Mouse (Mus musculus): ENCODE results near the gene Cd300lg. TPM values are rescaled to one million over a fixed set of nuclear protein-coding genes. Genes with fewer than 3 reads are reported as not detected.

Gene Cd300lg
- total RNA-seq, 2 experiments from 2014 or later: 50.1 to 62.2 TPM

DNA sequence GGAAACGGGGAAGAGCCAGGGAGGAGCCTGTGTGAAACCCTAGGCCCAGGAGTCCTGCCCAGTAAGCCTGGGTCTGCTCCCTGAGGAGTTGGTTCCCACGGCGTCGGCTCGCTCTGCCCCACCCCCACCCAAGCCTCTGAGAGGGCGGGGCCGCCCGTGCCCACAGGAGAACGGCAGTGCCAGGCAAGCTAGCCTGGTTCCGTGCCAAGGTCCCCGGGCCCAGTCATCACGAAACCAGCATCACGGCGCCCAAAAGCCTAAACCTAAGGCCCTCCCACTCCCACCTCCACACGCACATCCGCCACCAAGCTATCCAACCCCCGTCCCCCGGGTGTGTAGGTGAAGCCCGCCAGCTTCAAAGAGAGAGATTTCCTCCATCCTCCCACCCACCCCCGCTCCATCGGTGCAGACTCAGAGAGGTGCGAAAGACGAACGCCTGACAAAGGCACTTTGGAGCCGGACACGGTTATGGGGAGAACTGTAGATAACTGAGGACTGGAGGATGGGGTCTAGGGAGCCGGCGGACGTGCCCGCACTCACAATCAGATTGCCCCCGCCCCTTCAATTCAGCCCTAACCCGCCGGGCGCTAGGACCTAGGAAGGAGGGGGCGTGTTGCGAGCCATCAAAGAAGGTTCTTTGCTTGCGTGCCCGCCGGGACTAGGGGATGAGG, 45.9 kb downstream of the Cd300lg start:
- intact Hi-C loops (cut with DNase I): no loop called here
- DNase-seq (ENCODE audit: low spot score): peak; percentile 41

DNA sequence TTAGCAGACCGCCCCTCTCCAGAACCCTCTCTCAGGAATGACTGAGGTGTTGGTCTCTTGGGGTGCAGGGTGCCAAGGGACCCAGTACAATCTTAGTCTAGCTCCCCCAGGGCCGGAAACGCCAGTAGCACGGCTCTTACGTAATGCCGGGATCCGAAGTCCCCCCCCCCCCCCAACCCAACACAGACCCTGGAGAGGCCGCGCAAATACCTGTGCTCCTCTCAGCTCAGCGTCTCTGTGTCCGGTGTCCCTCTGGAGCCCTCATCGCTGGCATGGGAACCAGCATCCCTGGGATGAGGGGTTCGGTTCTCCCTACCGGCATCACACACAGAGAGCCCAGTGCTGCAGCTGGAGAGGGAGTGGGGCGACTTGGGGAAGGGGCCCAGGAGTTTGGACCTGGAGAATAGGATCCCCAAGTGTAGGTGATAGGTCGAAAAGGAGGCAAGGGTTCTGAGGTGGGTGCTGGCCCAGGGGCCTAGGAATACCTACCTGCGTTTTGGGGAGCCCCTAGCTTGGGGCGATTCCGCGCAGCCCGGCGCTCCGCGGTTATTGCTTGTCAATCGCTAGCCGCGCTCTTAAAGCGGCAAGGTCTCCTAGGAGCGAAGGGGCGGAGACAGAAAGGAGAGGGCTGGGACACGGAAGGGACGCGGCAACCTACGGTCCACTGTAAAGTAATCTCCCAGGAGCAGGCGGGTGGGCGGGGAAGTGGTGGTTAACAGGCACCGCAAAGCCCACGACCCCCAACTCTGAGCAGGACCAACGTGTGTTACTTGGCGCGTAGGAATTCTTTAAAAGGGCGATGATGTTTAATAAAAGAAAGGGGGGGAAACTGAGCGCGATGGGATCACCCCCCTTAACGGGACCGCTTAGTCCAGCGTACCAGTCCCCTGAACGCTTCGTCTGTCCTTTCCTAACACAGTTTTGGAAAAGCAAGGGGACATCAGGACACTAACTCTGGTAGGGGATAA, 46.9 kb downstream of the Cd300lg start, which contains the start of gene Mpp2:
TSS of gene Mpp2 (minus strand) at position 585 of the 968 bp plus-strand sequence.
- intact Hi-C loops (cut with DNase I): loop anchor here (2.0 kb wide), 1 partner anchor 27 kb away; no protein-coding TSS in a partner anchor

DNA sequence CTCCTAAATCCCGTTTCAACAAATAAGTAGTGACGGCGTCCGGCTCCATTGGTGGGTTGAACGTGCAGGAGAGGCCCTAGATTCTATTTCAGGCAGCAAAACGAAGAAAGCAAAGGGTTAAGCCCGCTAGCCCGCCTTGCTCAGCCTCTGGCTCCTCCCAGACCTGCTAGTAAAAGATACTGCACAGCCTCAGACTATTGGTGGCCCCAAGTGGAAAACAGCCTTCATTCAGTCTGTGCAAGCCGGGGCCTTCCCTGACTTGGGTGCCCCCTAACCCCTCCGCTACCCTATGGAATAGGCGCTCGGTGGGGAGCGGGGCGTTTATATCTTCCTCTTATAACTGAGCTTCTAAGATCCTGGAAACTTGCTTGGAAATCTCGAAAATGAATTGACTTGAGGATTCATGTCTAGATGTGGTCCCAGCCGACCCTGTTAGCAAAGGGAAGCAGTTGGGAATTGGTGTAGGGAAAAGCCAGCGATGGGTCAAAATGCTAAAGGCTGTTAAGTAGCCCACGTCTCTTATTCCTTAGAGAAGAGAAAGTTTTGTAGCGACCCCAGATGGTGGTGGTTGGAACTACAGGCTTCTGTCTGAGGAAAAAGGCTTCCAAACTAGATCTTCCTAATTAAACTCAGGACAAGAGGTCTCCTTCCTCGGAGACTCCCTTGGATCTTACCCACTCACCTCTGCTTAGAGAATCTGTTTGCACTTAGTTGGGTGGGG, 47.9 kb downstream of the Cd300lg start:
- no peak for DNase-seq (ENCODE audit: low spot score)
- intact Hi-C loops (cut with DNase I): loop anchor here (2.0 kb wide), 1 partner anchor 28 kb away; no protein-coding TSS in a partner anchor

More for the DNA sequence above, 46.9 kb downstream of the Cd300lg start, which contains the start of gene Mpp2:
- DNase-seq (ENCODE audit: low spot score): peak; percentile 39

DNA sequence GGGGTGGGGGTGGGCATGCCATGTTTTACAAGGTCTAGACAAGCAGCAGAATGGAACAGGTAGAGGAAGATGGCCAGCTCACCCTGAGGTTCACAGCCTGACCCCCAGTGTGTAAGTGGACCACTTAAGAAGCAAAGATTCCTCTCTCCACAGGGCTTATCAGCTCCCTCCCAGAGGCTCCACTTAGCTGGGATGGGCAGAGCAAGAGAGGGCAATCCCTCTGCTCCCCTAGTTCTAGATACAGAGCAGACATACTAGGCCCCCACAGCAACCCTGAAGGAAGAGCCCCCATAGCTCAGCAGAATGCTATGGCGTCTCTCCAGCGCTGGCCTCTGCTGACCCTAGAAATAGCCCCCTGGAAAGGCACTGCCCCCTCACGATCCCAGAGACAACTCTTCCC, 54.4 kb downstream of the Cd300lg start:
- intact Hi-C loops (cut with DNase I): no loop called here
- no peak for DNase-seq (ENCODE audit: low spot score)

DNA sequence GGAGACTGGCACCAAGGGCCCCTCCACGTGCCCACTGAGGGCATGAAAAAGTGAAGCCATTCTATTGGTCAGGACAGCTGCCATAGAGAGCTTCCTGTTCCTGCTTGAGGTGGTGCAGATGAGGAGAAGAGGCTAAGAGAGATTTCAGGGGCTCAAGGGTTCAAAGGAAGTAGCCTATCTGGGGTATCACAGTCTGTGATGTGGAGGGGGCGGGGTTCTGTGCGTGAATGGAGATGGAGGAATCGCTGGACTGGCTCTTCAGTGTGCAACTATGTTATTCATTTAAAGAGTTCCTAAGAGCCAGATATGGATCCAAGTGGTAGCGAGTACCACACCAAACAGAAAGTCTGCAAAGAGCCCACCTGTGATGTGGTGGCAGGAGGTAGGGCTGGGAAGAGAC, 55.1 kb downstream of the Cd300lg start:
- intact Hi-C loops (cut with DNase I): no loop called here
- DNase-seq (ENCODE audit: low spot score): no peak

DNA sequence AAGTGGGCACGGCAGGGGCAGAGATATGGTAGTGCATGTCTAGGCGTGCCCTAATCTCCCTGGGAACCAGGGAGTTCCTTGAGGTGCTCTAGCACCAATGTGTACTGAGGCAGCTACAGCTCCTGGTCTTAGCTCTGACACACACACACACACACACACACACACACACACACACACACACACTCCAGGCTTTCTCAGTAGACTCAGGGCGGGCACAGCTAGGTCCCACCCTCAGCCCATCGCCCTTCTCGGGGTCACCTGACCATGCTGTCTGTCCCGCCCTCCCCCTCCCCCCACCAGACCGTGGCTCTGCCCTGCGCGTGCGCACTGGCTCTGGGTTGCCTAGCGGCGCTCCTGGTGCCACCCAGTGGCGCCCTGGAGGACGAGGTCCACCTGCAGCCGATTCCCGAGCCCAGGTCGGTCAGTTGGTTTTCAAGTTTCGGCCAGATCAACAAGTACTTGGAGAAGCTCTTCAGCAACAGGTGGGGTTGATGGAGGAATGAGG, 55.6 kb downstream of the Cd300lg start:
- no peak for DNase-seq (ENCODE audit: low spot score)
- intact Hi-C loops (cut with DNase I): no loop called here

DNA sequence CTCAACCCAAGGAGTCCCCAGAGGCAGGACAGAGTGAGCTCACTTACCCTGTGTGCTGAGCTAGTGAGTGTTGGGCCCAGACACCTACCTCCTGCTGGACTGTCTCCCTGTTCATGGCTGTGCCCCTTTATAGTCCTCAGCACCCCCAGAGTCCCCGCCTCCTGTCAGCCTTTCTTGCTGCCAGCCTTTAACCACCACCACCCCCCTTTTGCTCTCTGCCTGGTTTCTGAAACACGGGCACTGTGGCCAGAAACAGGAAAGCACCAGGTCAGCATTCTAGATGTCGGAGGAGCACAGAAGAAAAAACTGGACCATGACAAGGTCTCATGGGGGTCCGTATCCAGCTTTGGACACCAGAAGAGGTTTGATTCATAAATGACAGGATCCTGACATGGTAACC, 59.9 kb downstream of the Cd300lg start, which contains the start of gene Ppy:
TSS of gene Ppy (minus strand) at position 101 of the 400 bp plus-strand sequence.
- intact Hi-C loops (cut with DNase I): loop anchor here (5.0 kb wide), 1 partner anchor 39 kb away; no protein-coding TSS in a partner anchor
- no peak for DNase-seq (ENCODE audit: low spot score)

DNA sequence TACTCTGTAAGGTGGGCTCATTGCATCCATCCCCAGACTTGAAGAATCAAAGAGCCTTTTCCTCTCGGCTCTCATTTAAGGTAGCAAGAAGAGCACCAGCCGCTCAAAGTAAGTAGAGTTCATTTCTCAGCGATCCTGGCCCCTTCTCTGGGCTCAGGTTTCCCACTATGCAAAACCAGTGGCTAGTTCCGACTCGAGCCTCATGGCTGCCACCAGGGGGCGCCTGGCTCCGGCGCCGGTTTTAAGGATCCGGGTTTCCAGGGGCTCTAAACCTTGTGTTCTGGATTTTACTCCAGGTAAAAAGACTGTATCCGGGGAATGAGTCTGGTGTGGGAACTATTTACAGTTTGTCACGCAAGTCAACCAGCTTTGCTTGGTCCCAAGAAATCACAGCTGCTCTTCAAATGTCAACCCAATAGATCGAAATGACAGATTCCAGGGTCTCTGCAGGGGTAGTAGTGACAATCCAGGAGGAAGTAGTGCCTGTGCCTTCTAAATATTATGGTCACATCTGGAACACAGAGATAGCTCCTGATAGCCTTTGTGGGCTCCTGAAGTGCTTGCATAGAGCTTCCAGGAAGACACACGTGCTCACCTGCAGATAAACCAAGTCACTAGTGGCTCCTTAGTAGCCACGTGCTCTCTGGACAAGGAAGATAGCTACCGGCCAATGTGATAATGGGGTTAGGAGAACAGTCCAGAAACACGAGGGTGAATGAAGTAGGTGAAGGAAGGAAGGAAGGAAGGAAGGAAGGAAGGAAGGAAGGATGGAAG, 61.4 kb downstream of the Cd300lg start:
- no peak for DNase-seq (ENCODE audit: low spot score)
- intact Hi-C loops (cut with DNase I): loop anchor here (1.0 to 5.0 kb wide), 3 partner anchors 36 to 165 kb away; no protein-coding TSS in a partner anchor

Other genes with a start within 250 kb of the Cd300lg start
- gene Meox1, start 147.1 kb upstream of the Cd300lg start, total RNA-seq (2021): 1 to 10 TPM; 7.8 to 9.9 TPM
- gene Sost, start 74.5 kb upstream of the Cd300lg start, total RNA-seq (2021): 1 to 10 TPM; 1.5 to 1.6 TPM
- not detected for gene Cfap97d1, start 57.2 kb upstream of the Cd300lg start, total RNA-seq (2021)
- 100 to 1,000 TPM; 115 to 122 TPM for gene Dusp3, start 54.5 kb upstream of the Cd300lg start, total RNA-seq (2021)
- gene Mpp3, start 13.0 kb upstream of the Cd300lg start, total RNA-seq (2021): 1 to 10 TPM; 1.9 to 2.1 TPM
- 1 to 10 TPM; 2.3 to 2.7 TPM for gene Mpp2, start 47.0 kb downstream of the Cd300lg start, total RNA-seq (2021)
- not detected for gene Ppy, start 59.8 kb downstream of the Cd300lg start, total RNA-seq (2021)
- gene Pyy, start 66.3 kb downstream of the Cd300lg start, total RNA-seq (2021): not detected
- not detected for gene Nags, start 104.0 kb downstream of the Cd300lg start, total RNA-seq (2021)
- gene Tmem101, start 114.9 kb downstream of the Cd300lg start, total RNA-seq (2021): 10 to 100 TPM; 14.3 to 17.5 TPM
- 10 to 100 TPM; 46.6 to 51.5 TPM for gene Lsm12, start 143.8 kb downstream of the Cd300lg start, total RNA-seq (2021)
- gene G6pc3, start 148.1 kb downstream of the Cd300lg start, total RNA-seq (2021): 10 to 100 TPM; 40.3 to 41.8 TPM
- 100 to 1,000 TPM; 129 to 136 TPM for gene Hdac5, start 188.7 kb downstream of the Cd300lg start, total RNA-seq (2021)
- under 1 TPM; 0.10 to 0.39 TPM for gene BC030867, start 207.4 kb downstream of the Cd300lg start, total RNA-seq (2021)
- gene Asb16, start 227.2 kb downstream of the Cd300lg start, total RNA-seq (2021): under 1 TPM; 0.61 to 0.68 TPM
- gene Tmub2, start 243.4 kb downstream of the Cd300lg start, total RNA-seq (2021): 10 to 100 TPM; 20.7 to 23.3 TPM

Measured in heart, postnatal 25 days (tissue).